Mouse (Mus musculus) midbrain, embryonic 14.5 days (tissue): ENCODE measurements around the gene Rasgrp1. TPM values are rescaled to one million over a fixed set of nuclear protein-coding genes. Genes with fewer than 3 reads are reported as not detected.

ENCODE experiments used
- ATAC-seq: fragments of 200-750 bp; cut with Nextera tagmentation; 2 replicates; pipeline ENCODE4 v1.8.0; 2017; ENCODE audit warnings: moderate number of reproducible peaks, moderate library complexity; ENCODE audit not compliant: low FRiP score, low TSS enrichment
- DNase-seq: peaks from one replicate; pipeline ENCODE4 v3.0.0-alpha.2; 2015
- H3K27ac ChIP-seq: fragments of 300-500 bp; sonication (generic); replicated peaks from 2 replicates; pipeline ENCODE4 v1.5.1; 2014; ENCODE audit warnings: mild to moderate bottlenecking, low read depth, low read length, moderate library complexity
- H3K27me3 ChIP-seq: fragments of 300-500 bp; sonication (generic); 2 replicates; pipeline ENCODE4 v1.6.1; 2014; ENCODE audit warnings: low read length, control low read depth, mixed read lengths; ENCODE audit not compliant: control insufficient read depth, insufficient read depth
- H3K36me3 ChIP-seq: fragments of 300-500 bp; sonication (generic); 2 replicates; pipeline ENCODE4 v1.6.1; 2014; ENCODE audit warnings: low read length, control low read depth; ENCODE audit not compliant: control insufficient read depth, insufficient read depth
- H3K4me1 ChIP-seq: fragments of 300-500 bp; sonication (generic); 2 replicates; pipeline ENCODE4 v1.6.1; 2014; ENCODE audit warnings: mild to moderate bottlenecking, antibody characterized with exemption, low read length, control low read depth; ENCODE audit not compliant: control insufficient read depth, insufficient read depth
- H3K4me2 ChIP-seq: fragments of 300-500 bp; sonication (generic); 2 replicates; pipeline ENCODE4 v1.6.1; 2014; ENCODE audit warnings: mild to moderate bottlenecking, low read length, moderate library complexity
- H3K4me3 ChIP-seq: fragments of 300-500 bp; sonication (generic); replicated peaks from 2 replicates; pipeline ENCODE4 v1.5.1; 2014; ENCODE audit warnings: low read depth, low read length
- H3K9ac ChIP-seq: fragments of 300-500 bp; sonication (generic); replicated peaks from 2 replicates; pipeline ENCODE4 v1.6.1; 2014; ENCODE audit warnings: mild to moderate bottlenecking, low read length, moderate library complexity
- H3K9me3 ChIP-seq: fragments of 300-500 bp; sonication (generic); 2 replicates; pipeline ENCODE4 v1.6.1; 2016; ENCODE audit warnings: low read length, control low read depth, mixed read lengths; ENCODE audit not compliant: control insufficient read depth
- WGBS: fragments of 180-500 bp; shearing (Covaris S2); extraction: QIAGEN DNeasy Blood & Tissue Kit; methylation state at CpG from one replicate; pipeline ENCODE4 v1.1.7; 2014; 5-methylcytosine and 5-hydroxymethylcytosine counted together
- polyA plus RNA-seq: library from polyadenylated mRNA; unstranded; fragments of >200 nt; fragmentation: Nextera tagmentation; extraction: Ambion mirVana; gene quantifications from 2 replicates; pipeline ENCODE4 v1.2.1, GENCODE M21; 2014

The Rasgrp1 gene
- polyA plus RNA-seq, 1 experiment from 2014 or later, result 1.8 TPM

DNA sequence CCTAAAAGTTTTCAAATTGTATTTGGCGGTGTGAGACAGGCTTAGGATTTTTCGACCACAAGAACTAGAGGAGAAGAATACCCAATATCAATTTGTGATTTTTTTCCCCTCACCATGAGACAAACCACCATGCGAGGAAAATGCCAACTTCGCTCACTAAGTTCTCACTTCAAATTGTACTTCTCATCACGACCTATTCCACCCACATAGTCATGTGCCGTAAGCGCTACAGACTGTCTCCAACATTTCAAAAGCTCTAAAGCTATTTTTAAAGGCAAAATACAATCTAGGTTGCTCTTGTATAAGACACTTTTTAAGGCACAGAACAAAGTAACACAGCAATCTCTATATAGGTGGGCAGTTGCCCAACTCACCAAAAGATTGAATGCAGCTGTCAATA, 4.9 kb downstream of the Rasgrp1 start:
- 95% methylated on average over 7 of the region's 7 CpGs for WGBS

GRCm38 (mm10) chr2:117336946-117337665, 5.7 kb downstream of the Rasgrp1 start:
- H3K4me2 ChIP-seq, result no peak overlapping the region
- WGBS, result 63% methylated on average over 5 of the region's 5 CpGs
- H3K4me1 ChIP-seq, result peaks cover 5% of the 10 kb centered on the region
- no peak overlapping the region for H3K27ac ChIP-seq
- no peaks in the 10 kb centered on the region for H3K36me3 ChIP-seq
- DNase-seq, result no peak
- no peak overlapping the region for H3K9ac ChIP-seq
- ATAC-seq, result no peak
- 0 out of 2 replicates have a peak, but pooled peaks cover 3% of the 10 kb centered on the region for H3K27me3 ChIP-seq
- H3K9me3 ChIP-seq, result no peaks in the 10 kb centered on the region
- H3K4me3 ChIP-seq, result no peak overlapping the region

More for the DNA sequence above, 4.9 kb downstream of the Rasgrp1 start:
- Histone ChIP-seq H3K36me3 (no peaks in the 10 kb centered on the region), H3K4me2 (no peak overlapping the region), H3K27ac (no peak overlapping the region), H3K27me3 (peaks cover 11% of the 10 kb centered on the region; the same call in 1 of the 2 replicates), H3K4me3 (no peak overlapping the region), H3K4me1 (peaks cover 9% of the 10 kb centered on the region), H3K9me3 (no peaks in the 10 kb centered on the region), H3K9ac (no peak overlapping the region)
- DNase-seq (no peak), ATAC-seq (no peak)

DNA sequence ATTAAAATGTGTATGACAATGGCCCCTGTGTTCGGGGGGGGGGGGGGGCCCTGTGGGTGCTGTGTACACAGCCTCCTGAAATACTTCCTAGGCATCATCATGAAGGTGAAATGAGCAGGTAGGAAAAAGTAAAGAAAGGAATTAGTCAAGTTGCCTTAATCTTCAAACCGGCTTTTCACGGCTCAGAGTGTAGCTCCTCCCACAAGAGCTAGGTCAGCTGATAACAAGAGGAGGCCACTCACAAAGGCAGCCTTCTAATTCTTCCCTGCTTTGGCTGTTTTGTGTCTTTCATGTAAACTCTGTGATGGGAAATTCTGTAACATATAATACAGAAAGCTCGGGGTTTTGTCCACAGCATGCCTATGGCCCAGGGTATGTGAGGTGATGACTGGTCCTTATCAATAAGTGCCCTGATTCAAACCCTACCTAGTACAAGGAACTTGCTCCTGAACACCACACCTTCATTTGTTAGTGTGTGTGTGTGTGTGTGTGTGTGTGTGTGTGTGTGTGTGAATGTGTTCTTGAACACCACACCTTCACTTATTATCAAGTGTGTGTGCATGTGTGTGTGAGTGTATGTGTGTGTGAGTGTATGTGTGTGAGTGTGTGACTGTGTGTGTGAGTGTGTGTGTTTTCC, 7.1 kb downstream of the Rasgrp1 start:
- Histone ChIP-seq H3K27me3 (0 out of 2 replicates have a peak, but pooled peaks cover 2% of the 10 kb centered on the region), H3K4me1 (no peaks in the 10 kb centered on the region), H3K9ac (no peak overlapping the region), H3K4me2 (no peak overlapping the region), H3K9me3 (no peaks in the 10 kb centered on the region), H3K36me3 (no peaks in the 10 kb centered on the region), H3K27ac (no peak overlapping the region), H3K4me3 (no peak overlapping the region)
- 28% methylated on average over 4 of the region's 4 CpGs for WGBS
- ATAC-seq (no peak), DNase-seq (no peak)

DNA sequence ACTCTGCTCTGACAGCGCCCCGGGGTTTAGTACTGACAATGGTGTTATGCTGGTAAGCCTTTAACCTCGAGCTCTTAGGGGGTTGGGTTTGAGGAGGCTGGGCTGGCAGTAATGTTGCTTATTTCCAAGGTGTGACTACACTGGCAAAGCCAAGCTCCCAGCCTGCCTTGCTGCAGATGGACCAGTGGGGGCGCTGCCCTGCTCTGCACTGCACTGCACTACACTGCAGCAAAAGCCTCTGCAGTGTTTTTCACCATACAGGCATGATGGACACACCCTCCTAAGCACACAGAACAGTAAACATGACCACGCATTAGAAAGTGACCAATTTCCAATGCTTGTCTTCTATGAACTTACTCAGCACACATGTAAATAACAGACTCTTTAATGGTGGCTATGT, 11.2 kb downstream of the Rasgrp1 start:
- 60% methylated on average over 5 of the region's 5 CpGs for WGBS
- DNase-seq, result no peak
- no peaks in the 10 kb centered on the region for H3K9me3 ChIP-seq
- H3K36me3 ChIP-seq, result no peaks in the 10 kb centered on the region
- no peak for ATAC-seq
- H3K27me3 ChIP-seq, result no peaks in the 10 kb centered on the region
- no peaks in the 10 kb centered on the region for H3K4me1 ChIP-seq
- no peak overlapping the region for H3K4me2 ChIP-seq
- H3K4me3 ChIP-seq, result no peak overlapping the region
- no peak overlapping the region for H3K9ac ChIP-seq
- no peak overlapping the region for H3K27ac ChIP-seq

DNA sequence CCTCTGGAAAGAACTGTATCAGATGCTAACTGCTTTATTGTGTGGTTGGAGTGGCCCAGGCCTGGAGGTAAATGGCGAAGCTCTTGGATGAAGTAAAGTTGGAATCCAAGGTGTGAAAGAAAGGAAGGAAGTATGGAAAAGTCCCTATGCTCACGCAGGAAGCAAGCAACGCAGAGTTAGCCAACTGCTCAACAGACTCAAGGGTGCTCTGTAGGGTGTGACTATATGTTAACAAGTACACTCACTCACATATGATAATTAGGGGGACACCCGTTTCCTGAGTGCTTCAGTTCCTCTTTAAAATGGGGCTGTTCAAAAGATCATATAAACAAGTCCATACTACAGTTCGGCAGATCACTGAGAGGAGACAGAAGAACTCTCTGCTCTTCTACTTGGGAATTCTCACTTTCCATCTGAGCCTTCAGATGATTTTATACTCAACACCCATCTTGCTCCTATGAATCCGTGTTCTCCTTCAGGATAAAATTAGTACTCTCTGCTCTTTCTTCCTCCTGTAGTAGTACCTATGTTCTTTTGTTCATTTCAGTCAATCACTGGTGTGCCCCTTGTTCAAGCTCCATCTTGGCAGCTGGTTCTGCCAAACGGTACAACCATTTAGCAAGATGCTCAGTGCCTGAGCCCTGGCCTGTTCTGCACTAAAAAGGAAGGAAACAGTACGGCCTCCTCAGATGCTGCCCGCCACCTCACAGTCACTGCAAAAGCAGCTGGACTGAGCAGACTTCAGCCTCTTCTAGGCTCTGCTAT, 14.1 kb downstream of the Rasgrp1 start:
- Histone ChIP-seq H3K4me1 (no peaks in the 10 kb centered on the region), H3K4me2 (no peak overlapping the region), H3K27ac (no peak overlapping the region), H3K36me3 (no peaks in the 10 kb centered on the region), H3K4me3 (no peak overlapping the region), H3K9me3 (no peaks in the 10 kb centered on the region), H3K27me3 (no peaks in the 10 kb centered on the region), H3K9ac (no peak overlapping the region)
- ATAC-seq (no peak), DNase-seq (no peak)
- 86% methylated on average over 9 of the region's 9 CpGs for WGBS

DNA sequence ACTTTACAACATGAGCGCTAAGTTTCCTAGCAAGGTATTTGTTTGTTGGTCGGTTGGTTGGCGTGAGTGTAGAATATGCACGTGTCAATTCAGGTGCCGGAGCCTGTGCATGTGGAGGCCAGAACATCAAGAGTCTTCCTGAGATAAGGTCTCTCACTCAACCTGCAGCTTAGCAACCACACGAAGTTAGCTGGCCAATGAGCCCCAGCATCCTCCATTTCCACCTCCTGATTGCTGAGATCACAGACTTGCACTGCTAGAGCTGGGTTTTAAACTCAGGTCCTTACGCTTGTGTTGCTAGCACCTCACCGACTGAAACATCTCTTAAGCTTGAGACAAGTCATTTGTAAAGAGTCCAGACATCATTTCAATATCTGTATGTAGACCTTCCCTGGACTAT, 20.4 kb downstream of the Rasgrp1 start:
- Histone ChIP-seq H3K36me3 (no peaks in the 10 kb centered on the region), H3K27ac (no peak overlapping the region), H3K9me3 (no peaks in the 10 kb centered on the region), H3K9ac (no peak overlapping the region), H3K27me3 (no peaks in the 10 kb centered on the region), H3K4me1 (no peaks in the 10 kb centered on the region), H3K4me3 (no peak overlapping the region), H3K4me2 (no peak overlapping the region)
- 87% methylated on average over 8 of the region's 8 CpGs for WGBS
- ATAC-seq (no peak), DNase-seq (no peak)

DNA sequence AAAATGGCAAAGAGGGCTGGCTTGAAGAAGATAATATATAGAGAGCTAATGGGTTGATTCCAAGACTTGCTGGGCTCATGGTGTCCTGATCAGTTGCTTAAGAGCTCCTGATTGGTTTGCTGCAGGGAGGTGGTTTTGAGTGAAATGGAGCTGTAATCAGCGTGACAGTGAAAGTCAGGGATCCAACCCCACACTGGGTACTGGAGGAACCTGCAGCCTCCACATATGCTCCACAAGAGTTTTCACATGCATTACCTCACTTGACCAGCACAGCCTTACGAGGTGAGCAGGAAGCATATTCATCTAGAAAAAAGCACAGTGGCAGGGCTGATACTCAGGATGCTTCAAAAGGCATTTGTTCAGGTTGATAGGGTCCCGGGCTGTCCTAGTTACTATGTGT, 21.6 kb downstream of the Rasgrp1 start:
- Histone ChIP-seq H3K4me1 (no peaks in the 10 kb centered on the region), H3K4me3 (no peak overlapping the region), H3K27me3 (no peaks in the 10 kb centered on the region), H3K36me3 (no peaks in the 10 kb centered on the region), H3K27ac (no peak overlapping the region), H3K9ac (no peak overlapping the region), H3K9me3 (0 out of 2 replicates have a peak, but pooled peaks cover 4% of the 10 kb centered on the region), H3K4me2 (no peak overlapping the region)
- ATAC-seq, result no peak
- 86% methylated on average over 3 of the region's 3 CpGs for WGBS
- DNase-seq, result no peak

DNA sequence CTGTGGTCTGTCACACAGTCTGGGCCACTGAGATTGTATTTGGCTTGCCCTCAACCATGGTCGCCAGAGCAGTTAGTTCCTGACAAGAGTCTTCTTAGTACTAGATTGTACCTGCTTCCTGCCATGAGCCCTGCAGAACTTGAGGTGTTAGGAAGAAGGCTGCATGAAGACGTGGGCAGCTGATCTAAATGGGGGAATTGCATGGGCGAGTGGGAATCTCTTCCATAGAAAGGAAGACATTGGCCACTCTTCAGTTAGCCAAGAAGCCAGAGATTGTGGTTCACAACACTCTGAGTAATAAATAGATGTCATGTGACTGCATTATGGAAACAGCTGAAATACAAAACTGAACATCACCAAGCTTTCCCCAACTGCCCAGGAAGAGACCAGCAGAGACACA, 23.8 kb downstream of the Rasgrp1 start:
- Histone ChIP-seq H3K27ac (no peak overlapping the region), H3K9me3 (0 out of 2 replicates have a peak, but pooled peaks cover 4% of the 10 kb centered on the region), H3K27me3 (no peaks in the 10 kb centered on the region), H3K4me3 (no peak overlapping the region), H3K4me1 (no peaks in the 10 kb centered on the region), H3K36me3 (no peaks in the 10 kb centered on the region), H3K9ac (no peak overlapping the region), H3K4me2 (no peak overlapping the region)
- ATAC-seq (no peak), DNase-seq (no peak)
- 90% methylated on average over 3 of the region's 3 CpGs for WGBS
